Mouse (Mus musculus): ENCODE results near the gene C8g.

- TF ChIP-seq EP300 (IDR thresholded peaks at IDR 0.05; ENCODE audit: low read depth) (no peak), CTCF (IDR thresholded peaks at IDR 0.05; ENCODE audit: low read depth) (no peak)
These were observed 35.0 kb upstream of the C8g start for GRCm38 (mm10) chr2:25536531-25536930.
